Mouse (Mus musculus): ENCODE data around the gene Kcnn1.

DNA sequence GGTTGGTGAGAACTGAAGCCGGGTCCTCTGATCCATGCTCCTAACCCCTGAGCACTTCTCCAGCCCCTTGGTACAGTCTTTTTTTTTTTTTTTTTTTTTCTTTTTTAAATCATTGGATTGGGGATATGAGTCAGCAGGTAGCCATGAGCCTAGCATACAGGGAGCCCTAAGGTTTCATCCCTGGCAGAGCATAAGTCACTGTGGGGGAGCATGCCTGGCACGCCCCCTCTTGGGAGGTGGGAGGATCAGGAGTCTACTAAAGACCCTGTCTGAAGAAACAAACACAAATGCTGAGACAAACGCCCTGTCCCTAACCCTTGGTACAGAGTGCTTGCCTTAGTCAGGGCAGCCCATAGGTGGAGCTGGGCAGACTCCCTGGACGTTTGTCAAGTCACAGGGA is 51.0 kb downstream of the Kcnn1 start:
- no peak for TF ChIP-seq CTCF (IDR thresholded peaks at IDR 0.05; ENCODE audit: borderline replicate concordance, control insufficient read depth, extremely low read depth, insufficient read depth, low read length, poor library complexity)
- no peak for TF ChIP-seq POLR2A (IDR thresholded peaks at IDR 0.05; ENCODE audit: control insufficient read depth, extremely low read depth, insufficient read depth, low read length, poor library complexity)

Data from thymus, adult 2 months (tissue).